Mouse (Mus musculus) CD4-positive, CD25-positive, alpha-beta regulatory T cell, adult 9 weeks (primary cell): ENCODE results near the gene Crip2. TPM values are rescaled to one million over a fixed set of nuclear protein-coding genes. Genes with fewer than 3 reads are reported as not detected.

Source experiments
- polyA plus RNA-seq: library from polyadenylated mRNA; unstranded; fragments of 100-300 nt; shearing (Covaris generic); gene quantifications from one replicate; pipeline ENCODE4 v1.2.1, GENCODE M21; 2017

The Crip2 gene
- 6.5 TPM for polyA plus RNA-seq

DNA sequence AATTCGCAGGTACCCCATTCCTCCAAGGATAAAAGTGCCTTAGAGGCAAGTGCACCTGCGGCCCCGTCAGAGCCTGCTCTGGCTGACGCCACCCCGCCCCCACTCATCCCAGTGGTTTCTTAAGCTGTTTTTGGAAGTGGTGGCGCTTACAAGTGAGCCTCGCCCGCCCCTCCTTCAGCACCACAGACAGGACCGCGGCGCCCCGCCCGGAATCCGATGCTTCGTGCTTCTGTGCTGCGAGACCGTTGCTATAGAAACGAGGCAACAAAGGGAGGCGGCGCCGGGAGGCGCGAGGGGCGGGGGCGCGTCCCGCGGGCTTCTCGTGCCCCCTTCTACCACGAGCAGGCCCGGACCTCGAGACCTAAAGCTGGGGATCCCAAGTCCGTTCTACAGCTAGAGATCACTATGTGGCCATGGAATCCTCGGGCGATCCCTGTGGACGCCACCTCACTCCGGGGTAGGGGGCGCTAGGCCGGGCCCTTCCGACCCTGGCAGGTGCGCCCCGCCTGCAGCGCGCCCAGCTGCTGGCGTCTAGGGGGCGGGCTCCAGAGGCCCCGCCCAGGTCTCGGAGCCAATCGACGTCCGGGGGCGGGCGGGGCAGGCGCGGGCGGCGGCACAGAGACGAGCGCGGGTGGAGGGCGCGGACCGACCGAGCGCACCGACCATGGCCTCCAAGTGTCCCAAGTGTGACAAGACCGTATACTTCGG, at the start of gene Crip2:
Gene Crip2, plus strand, starts transcription at position 329 of the 708 bp plus-strand sequence.

DNA sequence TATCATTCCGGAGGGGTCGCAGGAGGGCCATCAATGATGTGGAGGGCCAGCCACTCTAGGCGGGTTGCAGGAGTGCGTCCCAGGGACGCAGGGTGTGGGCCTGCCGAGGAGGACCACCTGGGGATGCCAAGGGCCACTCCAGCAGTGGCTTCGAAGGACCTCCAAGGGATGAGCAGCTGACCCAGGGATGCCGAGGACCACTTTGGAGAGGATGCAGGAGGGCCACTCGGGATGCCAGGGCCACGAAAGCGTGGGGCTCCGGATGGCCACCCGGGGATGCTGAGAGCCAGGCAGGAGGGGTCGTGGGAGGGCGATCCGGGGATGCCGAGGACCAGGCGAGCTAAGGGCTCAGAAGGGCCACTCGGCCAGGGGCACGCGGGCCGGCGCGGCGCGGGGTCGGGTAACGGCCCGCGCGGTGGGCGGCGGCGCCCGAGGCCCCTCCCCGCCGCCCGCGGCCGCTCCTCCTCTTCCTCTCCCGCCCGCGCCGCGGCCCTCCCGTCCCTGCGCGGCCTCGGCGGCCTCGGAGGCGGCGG, 42.2 kb upstream of the Crip2 start, which contains the start of gene Mta1:
Gene Mta1, plus strand, starts transcription at position 530 of the 533 bp plus-strand sequence.

GRCm38 (mm10) chr12:113146112-113147057, 6.3 kb downstream of the Crip2 start, which contains the start of gene Crip1:
Gene Crip1, plus strand, starts transcription at chr12:113146316.

GRCm38 (mm10) chr12:113155887-113156539, 16.0 kb downstream of the Crip2 start, which contains the start of gene Tedc1:
Gene Tedc1, plus strand, starts transcription at chr12:113156421.

GRCm38 (mm10) chr12:113185442-113186291, 45.6 kb downstream of the Crip2 start, which contains the start of gene Tmem121:
Gene Tmem121, plus strand, starts transcription at chr12:113185930.

Other genes with a start within 250 kb of the Crip2 start
- gene Jag2, start 210.5 kb upstream of the Crip2 start, polyA plus RNA-seq: 3.5 TPM
- 66.8 TPM for gene Nudt14, start 198.1 kb upstream of the Crip2 start, polyA plus RNA-seq
- 4.8 TPM for gene Btbd6, start 163.8 kb upstream of the Crip2 start, polyA plus RNA-seq
- 18.8 TPM for gene Brf1, start 139.5 kb upstream of the Crip2 start, polyA plus RNA-seq
- gene Pacs2, start 125.7 kb upstream of the Crip2 start, polyA plus RNA-seq: 5.2 TPM
- 0.36 TPM for gene Tex22, start 65.7 kb upstream of the Crip2 start, polyA plus RNA-seq
- gene Mta1, start 42.0 kb upstream of the Crip2 start, polyA plus RNA-seq: 3.9 TPM
- gene Crip1, start 6.1 kb downstream of the Crip2 start, polyA plus RNA-seq: 1,207 TPM
- 7.6 TPM for gene Tedc1, start 16.2 kb downstream of the Crip2 start, polyA plus RNA-seq
- gene Tmem121, start 45.7 kb downstream of the Crip2 start, polyA plus RNA-seq: not detected